Mouse (Mus musculus) kidney, embryonic 14.5 days (tissue): ENCODE measurements around the gene Nfya. TPM values are rescaled to one million over a fixed set of nuclear protein-coding genes. Genes with fewer than 3 reads are reported as not detected.
"Not testable (repeated sequence)": the region's sequence is repeated elsewhere in the genome, so short reads cannot be mapped to it uniquely, and the experiment has no call there.

Experiments used
- ATAC-seq: fragments of 200-750 bp; cut with Nextera tagmentation; 2 replicates; pipeline ENCODE4 v1.8.0; 2017; ENCODE audit warnings: moderate number of reproducible peaks, mild to moderate bottlenecking, moderate TSS enrichment, moderate library complexity; ENCODE audit not compliant: low FRiP score, low TSS enrichment
- H3K27ac ChIP-seq: fragments of 300-500 bp; sonication (generic); 2 replicates; pipeline ENCODE4 v1.5.1; 2014; ENCODE audit warnings: low read depth, mild to moderate bottlenecking, low read length, moderate library complexity, mixed read lengths
- H3K27me3 ChIP-seq: fragments of 300-500 bp; sonication (generic); 2 replicates; pipeline ENCODE4 v1.6.1; 2014; ENCODE audit warnings: mild to moderate bottlenecking, low read length; ENCODE audit not compliant: control insufficient read depth, insufficient read depth
- H3K36me3 ChIP-seq: fragments of 300-500 bp; sonication (generic); 2 replicates; pipeline ENCODE4 v1.6.1; 2014; ENCODE audit warnings: low read length, mixed read lengths; ENCODE audit not compliant: control insufficient read depth, insufficient read depth
- H3K4me1 ChIP-seq: fragments of 300-500 bp; sonication (generic); 2 replicates; pipeline ENCODE4 v1.6.1; 2014; ENCODE audit warnings: low read length, mixed read lengths; ENCODE audit not compliant: control insufficient read depth, insufficient read depth
- H3K4me2 ChIP-seq: fragments of 300-500 bp; sonication (generic); replicated peaks from 2 replicates; pipeline ENCODE4 v1.6.1; 2014; ENCODE audit warnings: low read depth, mild to moderate bottlenecking, low read length
- H3K4me3 ChIP-seq: fragments of 300-500 bp; sonication (generic); 2 replicates; pipeline ENCODE4 v1.5.1; 2014; ENCODE audit warnings: mild to moderate bottlenecking, low read length
- H3K9ac ChIP-seq: fragments of 300-500 bp; sonication (generic); 2 replicates; pipeline ENCODE4 v1.6.1; 2014; ENCODE audit warnings: low read depth, mild to moderate bottlenecking, low read length, moderate library complexity
- H3K9me3 ChIP-seq: fragments of 300-500 bp; sonication (generic); 2 replicates; pipeline ENCODE4 v1.6.1; 2016; ENCODE audit warnings: low read length; ENCODE audit not compliant: control insufficient read depth
- WGBS: fragments of 180-500 bp; shearing (Covaris S2); extraction: QIAGEN DNeasy Blood & Tissue Kit; methylation state at CpG from one replicate; pipeline ENCODE4 v1.1.7; 2014; 5-methylcytosine and 5-hydroxymethylcytosine counted together
- polyA plus RNA-seq: library from polyadenylated mRNA; unstranded; fragments of >200 nt; fragmentation: Nextera tagmentation; extraction: Ambion mirVana; gene quantifications from 2 replicates; pipeline ENCODE4 v1.2.1, GENCODE M21; 2014

The Nfya gene
- polyA plus RNA-seq, 1 experiment from 2014 or later, result 26.7 TPM

DNA sequence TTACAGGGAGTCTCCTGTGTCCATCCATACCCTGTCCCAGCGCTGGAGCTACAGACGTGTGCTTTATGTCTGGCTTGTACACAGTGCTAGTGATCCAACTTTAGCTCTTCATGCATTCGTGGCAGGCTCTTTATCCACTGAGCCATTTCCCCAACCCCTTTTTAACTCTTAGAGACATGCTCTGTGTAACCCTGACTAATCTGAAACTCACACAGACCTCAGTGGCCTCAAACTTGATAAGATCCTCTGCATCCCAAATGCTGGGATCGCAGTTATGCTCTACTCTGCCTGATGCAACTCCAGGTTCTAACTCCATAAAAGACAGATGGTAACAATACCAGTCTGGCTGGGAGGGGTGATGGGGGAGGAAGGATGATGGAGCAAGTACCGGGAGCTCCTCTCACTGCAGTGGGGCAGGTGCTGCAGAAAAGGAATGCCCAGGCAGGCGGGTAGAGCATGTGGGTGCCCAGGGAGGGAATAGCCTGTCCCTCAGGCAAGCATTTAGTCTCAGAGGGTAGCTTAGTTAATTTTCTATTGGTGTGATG is 46.2 kb downstream of the Nfya start:
- no peaks in the 10 kb centered on the region for H3K9me3 ChIP-seq
- 70% methylated on average over 6 of the region's 6 CpGs for WGBS
- H3K27me3 ChIP-seq, result no peaks in the 10 kb centered on the region
- H3K27ac ChIP-seq, result no peak overlapping the region
- no peak overlapping the region for H3K4me2 ChIP-seq
- no peak overlapping the region for H3K4me3 ChIP-seq
- H3K4me1 ChIP-seq, result no peaks in the 10 kb centered on the region
- ATAC-seq, result no peak
- H3K36me3 ChIP-seq, result no peaks in the 10 kb centered on the region
- no peak overlapping the region for H3K9ac ChIP-seq

DNA sequence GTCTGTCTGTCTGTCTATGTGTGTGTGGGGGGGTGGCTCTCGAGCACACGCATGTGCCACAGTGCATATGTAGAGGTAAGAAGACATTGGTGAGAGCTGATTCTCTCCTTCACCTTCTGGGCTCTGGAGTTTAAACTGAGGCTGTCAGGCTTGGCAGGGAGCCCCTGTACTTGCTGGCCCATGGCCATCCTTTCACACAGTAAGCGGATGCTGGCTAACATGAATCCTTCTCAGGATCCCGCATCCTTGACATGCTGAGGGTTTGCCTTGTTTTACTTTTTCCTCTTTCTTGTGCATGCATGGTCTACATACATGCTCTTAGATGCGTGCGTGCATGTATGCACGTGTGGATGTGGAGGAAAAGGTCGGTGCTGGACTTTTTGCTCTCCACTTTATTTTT is 46.7 kb downstream of the Nfya start:
- ATAC-seq, result no peak
- H3K4me3 ChIP-seq, result no peak overlapping the region
- H3K4me2 ChIP-seq, result no peak overlapping the region
- H3K4me1 ChIP-seq, result no peaks in the 10 kb centered on the region
- no peak overlapping the region for H3K27ac ChIP-seq
- no peaks in the 10 kb centered on the region for H3K27me3 ChIP-seq
- H3K9ac ChIP-seq, result no peak overlapping the region
- 87% methylated on average over 8 of the region's 8 CpGs for WGBS
- H3K36me3 ChIP-seq, result no peaks in the 10 kb centered on the region
- no peaks in the 10 kb centered on the region for H3K9me3 ChIP-seq

DNA sequence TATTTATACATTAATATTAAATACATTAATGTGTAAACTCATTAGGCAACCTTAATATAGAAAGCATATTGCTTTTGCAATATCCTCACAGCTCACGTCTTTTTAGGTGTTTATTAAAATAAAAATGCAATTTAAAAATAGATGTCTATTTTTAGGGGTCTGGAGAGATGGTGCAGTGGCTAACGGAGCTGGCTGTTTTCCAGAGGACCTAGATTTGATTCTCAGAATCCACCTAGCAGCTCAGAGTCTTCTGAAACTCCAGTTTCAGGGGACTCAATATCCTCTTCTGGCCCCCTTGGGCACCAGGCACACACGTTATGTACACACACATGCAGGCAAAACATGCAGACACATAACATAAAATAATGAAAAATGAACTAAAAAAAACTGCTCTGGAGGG is 47.4 kb downstream of the Nfya start:
- Histone ChIP-seq H3K36me3 (no peaks in the 10 kb centered on the region), H3K4me3 (no peak overlapping the region), H3K4me1 (no peaks in the 10 kb centered on the region), H3K4me2 (no peak overlapping the region), H3K27ac (no peak overlapping the region), H3K9ac (no peak overlapping the region), H3K27me3 (no peaks in the 10 kb centered on the region), H3K9me3 (no peaks in the 10 kb centered on the region)
- 80% methylated on average over 3 of the region's 3 CpGs for WGBS
- no peak for ATAC-seq

DNA sequence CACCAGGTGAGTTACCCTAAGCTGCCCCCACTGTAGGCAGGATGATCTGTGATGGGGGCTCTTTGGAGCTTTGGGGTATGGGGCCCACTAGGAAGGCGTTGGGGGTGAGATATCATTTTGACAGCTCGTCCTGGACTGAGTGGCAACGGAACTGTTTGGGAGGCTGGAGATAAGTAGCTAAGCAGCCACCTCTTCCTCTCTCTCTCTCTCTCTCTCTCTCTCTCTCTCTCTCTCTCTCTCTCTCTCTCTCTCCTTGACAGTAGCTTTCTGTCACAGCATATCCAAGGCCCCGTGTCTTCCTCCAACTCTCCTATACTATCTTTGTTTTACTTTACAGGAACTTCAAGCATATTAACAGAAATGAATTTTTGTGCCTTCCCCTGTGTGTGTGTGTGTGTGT is 49.2 kb downstream of the Nfya start:
- no peaks in the 10 kb centered on the region for H3K4me1 ChIP-seq
- H3K9ac ChIP-seq, result no peak overlapping the region
- H3K9me3 ChIP-seq, result no peaks in the 10 kb centered on the region
- H3K27me3 ChIP-seq, result no peaks in the 10 kb centered on the region
- WGBS, result 86% methylated on average over 4 of the region's 4 CpGs
- no peak for ATAC-seq
- H3K4me3 ChIP-seq, result no peak overlapping the region
- no peak overlapping the region for H3K4me2 ChIP-seq
- H3K27ac ChIP-seq, result no peak overlapping the region
- no peaks in the 10 kb centered on the region for H3K36me3 ChIP-seq

DNA sequence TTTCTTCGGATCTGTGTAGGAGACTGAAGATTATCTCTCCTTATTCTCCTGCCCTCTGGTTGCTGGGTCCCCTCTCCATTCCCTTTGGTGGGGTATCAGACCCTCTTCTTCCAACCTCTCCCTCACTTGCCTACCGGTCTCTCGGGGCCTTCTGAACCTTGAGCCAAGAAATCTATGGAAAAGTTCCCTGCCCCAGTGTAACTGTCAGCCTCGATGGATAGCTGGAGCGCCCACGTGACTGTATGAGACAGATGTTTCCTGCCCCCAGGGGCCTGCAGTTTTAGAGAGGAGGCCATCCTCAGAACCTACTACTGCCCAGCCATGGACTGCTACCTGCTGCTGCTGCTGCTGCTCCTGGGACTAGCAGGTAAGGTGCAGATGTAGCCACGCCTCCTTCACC is 50.1 kb downstream of the Nfya start, which contains the start of gene Treml1:
Gene Treml1 (plus strand): TSS at position 301 of the 400 bp plus-strand sequence.
- H3K9me3 ChIP-seq, result no peaks in the 10 kb centered on the region
- ATAC-seq, result no peak
- no peak within 1 kb of the TSS for H3K4me3 ChIP-seq
- no peaks in the 10 kb centered on the region for H3K4me1 ChIP-seq
- WGBS, result 72% methylated on average over 7 of the region's 7 CpGs
- H3K27ac ChIP-seq, result no peak within 1 kb of the TSS
- no peaks in the 10 kb centered on the region for H3K27me3 ChIP-seq
- H3K4me2 ChIP-seq, result no peak within 1 kb of the TSS
- no peak within 1 kb of the TSS for H3K9ac ChIP-seq
- H3K36me3 ChIP-seq, result no peaks in the 10 kb centered on the region

DNA sequence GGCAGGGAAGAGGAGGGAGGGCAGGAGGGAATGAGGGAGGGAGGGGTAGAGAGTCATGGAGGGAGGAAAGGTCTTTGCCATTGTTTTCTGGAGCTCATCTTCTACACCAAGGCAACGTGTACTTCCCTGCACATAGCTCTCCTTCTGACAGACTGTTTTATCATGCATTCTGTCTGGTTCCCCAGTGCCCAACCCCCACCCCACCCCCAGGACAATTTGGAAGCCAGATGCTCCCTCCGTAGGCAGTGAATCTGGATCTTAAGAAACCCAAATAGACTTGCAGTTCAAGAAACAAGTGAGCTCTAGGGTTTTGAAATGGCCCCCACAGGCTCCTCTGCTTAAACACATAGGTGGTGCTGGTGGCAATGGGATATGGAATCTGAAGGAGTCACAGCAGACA is 51.8 kb downstream of the Nfya start:
- H3K27ac ChIP-seq, result no peak overlapping the region
- H3K27me3 ChIP-seq, result no peaks in the 10 kb centered on the region
- H3K36me3 ChIP-seq, result no peaks in the 10 kb centered on the region
- no peak for ATAC-seq
- H3K9me3 ChIP-seq, result no peaks in the 10 kb centered on the region
- no peak overlapping the region for H3K4me3 ChIP-seq
- 54% methylated on average over 2 of the region's 2 CpGs for WGBS
- H3K9ac ChIP-seq, result no peak overlapping the region
- no peaks in the 10 kb centered on the region for H3K4me1 ChIP-seq
- H3K4me2 ChIP-seq, result no peak overlapping the region

DNA sequence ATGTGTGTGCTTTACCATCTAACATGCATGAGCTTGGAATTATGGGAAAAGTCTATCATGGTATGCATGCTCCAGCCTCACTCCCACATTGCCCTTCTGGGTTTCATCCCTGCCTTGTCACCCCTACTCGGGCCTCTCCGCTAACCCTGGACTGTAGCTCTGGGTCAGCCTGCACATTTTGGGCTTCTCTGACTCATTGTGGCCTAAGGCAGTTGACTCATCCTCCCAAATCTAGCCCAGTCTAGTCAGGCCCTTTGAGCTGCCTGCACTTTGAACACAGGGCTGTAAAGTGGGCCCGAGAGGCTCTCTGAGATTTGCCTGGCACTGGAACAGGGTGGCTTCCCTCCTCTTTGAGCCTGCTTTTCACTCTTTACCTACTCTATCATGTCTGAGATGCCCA is 53.9 kb downstream of the Nfya start:
- WGBS, result 76% methylated on average over 3 of the region's 3 CpGs
- H3K36me3 ChIP-seq, result no peaks in the 10 kb centered on the region
- no peak overlapping the region for H3K4me3 ChIP-seq
- H3K9ac ChIP-seq, result no peak overlapping the region
- H3K4me1 ChIP-seq, result no peaks in the 10 kb centered on the region
- no peaks in the 10 kb centered on the region for H3K27me3 ChIP-seq
- no peak for ATAC-seq
- H3K9me3 ChIP-seq, result no peaks in the 10 kb centered on the region
- no peak overlapping the region for H3K27ac ChIP-seq
- no peak overlapping the region for H3K4me2 ChIP-seq

DNA sequence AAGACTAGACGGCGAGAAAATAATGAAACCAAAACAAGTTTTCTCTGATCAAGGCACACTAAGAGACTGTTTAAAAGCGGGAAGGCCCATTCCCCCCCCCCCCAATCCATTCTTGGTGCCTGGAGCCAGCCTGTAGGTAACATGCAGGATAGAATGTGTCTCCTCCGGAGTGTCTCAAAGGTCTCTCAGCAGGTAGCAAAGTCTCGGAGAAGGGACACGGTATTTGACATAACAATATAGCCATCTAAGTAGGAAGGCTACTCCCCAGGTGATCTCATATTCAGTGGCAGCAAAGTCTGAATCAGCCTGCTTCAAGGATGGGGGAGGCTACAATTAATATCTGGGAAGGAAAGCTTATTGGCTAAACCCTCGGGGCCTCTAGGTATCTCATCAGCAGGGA is 56.7 kb downstream of the Nfya start:
- H3K9ac ChIP-seq, H3K4me2 ChIP-seq, H3K4me3 ChIP-seq, H3K27ac ChIP-seq, H3K4me1 ChIP-seq, ATAC-seq, H3K27me3 ChIP-seq, H3K9me3 ChIP-seq, H3K36me3 ChIP-seq: not testable (repeated sequence)
- 79% methylated on average over 7 of the region's 7 CpGs for WGBS

DNA sequence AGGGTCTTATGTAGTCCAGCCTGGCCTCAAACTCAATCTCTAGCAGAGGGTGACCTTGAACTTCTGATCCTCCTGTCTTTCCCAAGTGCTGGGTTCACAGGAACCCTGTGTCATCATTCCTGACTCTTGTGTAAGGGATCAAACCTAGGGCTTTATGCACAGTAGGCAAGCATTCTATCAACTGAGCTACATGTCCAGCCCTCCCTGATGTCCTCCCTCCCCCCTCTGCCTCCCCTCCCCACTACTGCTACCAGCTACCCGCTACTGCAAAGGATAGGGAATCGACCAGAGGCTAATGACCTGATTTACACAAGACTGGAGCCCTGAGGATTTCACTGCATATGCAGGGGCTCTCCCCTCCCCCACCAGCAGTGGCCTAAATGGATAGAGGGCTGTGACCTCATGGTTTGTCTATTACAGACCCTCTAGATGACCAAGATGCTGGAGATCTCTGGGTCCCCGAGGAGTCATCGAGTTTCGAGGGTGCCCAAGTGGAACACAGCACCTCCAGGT is 59.0 kb downstream of the Nfya start:
- H3K27ac ChIP-seq, result no peak overlapping the region
- H3K9ac ChIP-seq, result no peak overlapping the region
- H3K9me3 ChIP-seq, result no peaks in the 10 kb centered on the region
- no peak overlapping the region for H3K4me3 ChIP-seq
- 75% methylated on average over 5 of the region's 5 CpGs for WGBS
- H3K4me1 ChIP-seq, result no peaks in the 10 kb centered on the region
- no peaks in the 10 kb centered on the region for H3K36me3 ChIP-seq
- H3K27me3 ChIP-seq, result no peaks in the 10 kb centered on the region
- no peak overlapping the region for H3K4me2 ChIP-seq
- no peak; the same call in 1 of the 2 replicates for ATAC-seq
